Mouse (Mus musculus) colon, adult 2 months (tissue): ENCODE results near the gene Ap3m1. TPM values are rescaled to one million over a fixed set of nuclear protein-coding genes. Genes with fewer than 3 reads are reported as not detected.

ENCODE experiments used
- polyA plus RNA-seq: library from polyadenylated mRNA; depleted of rRNA; stranded (reverse); fragments of >200 nt; gene quantifications from 2 replicates; pipeline ENCODE4 v1.2.3, GENCODE M21; 2012; rRNA removed

Ap3m1 gene
- 11.6 and 17.9 TPM in 2 replicates for polyA plus RNA-seq

DNA sequence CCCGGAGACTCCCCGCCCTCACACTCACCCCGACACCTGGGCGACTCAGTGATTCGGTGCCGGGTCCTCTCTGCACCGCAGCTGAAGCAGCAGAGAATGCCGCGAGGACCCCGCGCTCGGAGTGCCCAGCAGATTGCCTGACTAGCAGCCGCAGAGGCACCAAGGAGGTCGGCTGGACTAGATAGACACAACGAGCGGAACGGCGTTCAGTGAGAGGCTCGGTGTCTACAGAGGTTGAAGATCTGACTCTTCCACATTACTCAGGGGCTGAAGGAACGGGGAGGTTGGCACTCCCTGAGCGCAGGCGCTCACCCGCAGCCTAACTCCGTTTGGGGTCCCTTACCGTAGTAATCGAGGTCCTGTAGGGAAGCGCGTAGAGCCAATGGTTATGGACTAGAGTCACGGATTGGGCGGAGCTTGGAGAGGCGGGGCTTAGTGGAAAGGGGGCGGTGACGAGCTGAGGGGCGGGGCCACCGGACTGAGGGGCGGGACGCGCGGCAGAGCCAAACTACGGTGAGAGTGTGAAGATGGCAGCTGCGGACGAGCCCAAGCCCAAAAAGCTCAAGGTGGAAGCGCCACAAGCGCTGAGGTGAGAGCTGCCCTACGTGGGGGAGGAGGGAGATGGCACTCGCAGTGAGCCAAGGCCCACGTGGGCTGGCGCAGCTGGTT, at the start of gene Ap3m1, which contains the start of gene Adk:
Gene Ap3m1, minus strand, starts transcription at position 397 of the 669 bp plus-strand sequence.
Gene Adk, plus strand, starts transcription at position 463 of the 669 bp plus-strand sequence.

Other genes starting within 250 kb of the Ap3m1 start
- gene Plau, start 215.8 kb downstream of the Ap3m1 start, polyA plus RNA-seq = 6.3 and 7.1 TPM in 2 replicates
- 48.8 and 56.2 TPM in 2 replicates for gene Vcl, start 123.1 kb downstream of the Ap3m1 start, polyA plus RNA-seq
- gene Adk, start 66 bp upstream of the Ap3m1 start, polyA plus RNA-seq = 30.9 and 34.0 TPM in 2 replicates